Mouse (Mus musculus): ENCODE measurements around the gene Bdh1. TPM values are rescaled to one million over a fixed set of nuclear protein-coding genes. Genes with fewer than 3 reads are reported as not detected.

Bdh1 gene
- polyA plus RNA-seq, 1 experiment from 2014 or later, result 8.0 TPM

DNA sequence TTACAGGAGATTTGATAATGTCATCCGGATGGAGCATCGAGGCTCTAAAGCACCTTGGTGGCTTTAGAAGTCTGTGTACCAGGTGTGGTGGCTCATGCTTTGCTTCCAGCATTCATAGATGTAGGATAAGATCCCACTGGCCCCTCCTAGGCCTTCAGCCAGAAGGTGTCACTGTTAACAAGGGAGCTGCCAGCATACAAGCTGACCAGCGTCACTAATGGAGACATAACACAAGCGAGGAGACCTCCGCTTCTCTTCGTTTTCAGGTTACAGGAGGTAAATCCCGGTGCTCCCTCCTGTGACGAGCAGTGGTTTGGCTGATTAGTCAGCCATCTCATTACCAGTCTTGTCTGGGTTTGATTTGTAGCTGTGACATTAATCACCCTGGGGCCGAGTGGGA, 14.0 kb downstream of the Bdh1 start:
- Histone ChIP-seq H3K4me1 (ENCODE audit: control insufficient read depth, insufficient read depth, low read length) (no peaks in the 10 kb centered on the region), H3K9ac (ENCODE audit: low read depth, low read length) (no peak overlapping the region), H3K27ac (ENCODE audit: low read depth, low read length) (no peak overlapping the region), H3K9me3 (ENCODE audit: control insufficient read depth, low read length) (peaks cover 3% of the 10 kb centered on the region; the same call in 1 of the 2 replicates), H3K27me3 (ENCODE audit: control insufficient read depth, insufficient read depth, low read length) (no peaks in the 10 kb centered on the region), H3K36me3 (ENCODE audit: control insufficient read depth, insufficient read depth, low read length) (no peaks in the 10 kb centered on the region), H3K4me3 (ENCODE audit: low read length) (no peak overlapping the region), H3K4me2 (replicated peaks; ENCODE audit: low read depth, low read length) (no peak overlapping the region; the same call in 1 of the 2 replicates)
- ATAC-seq (ENCODE audit: low FRiP score, low TSS enrichment), result peak; percentile 54; the same call in 1 of the 2 replicates
- WGBS, result 31% methylated on average over 9 of the region's 9 CpGs

GRCm38 (mm10) chr16:31437358-31437757, 15.3 kb downstream of the Bdh1 start:
- H3K9me3 ChIP-seq (ENCODE audit: control insufficient read depth, low read length), result peaks cover 3% of the 10 kb centered on the region; the same call in 1 of the 2 replicates
- H3K4me1 ChIP-seq (ENCODE audit: control insufficient read depth, insufficient read depth, low read length), result no peaks in the 10 kb centered on the region
- H3K27me3 ChIP-seq (ENCODE audit: control insufficient read depth, insufficient read depth, low read length), result no peaks in the 10 kb centered on the region
- no peaks in the 10 kb centered on the region for H3K36me3 ChIP-seq (ENCODE audit: control insufficient read depth, insufficient read depth, low read length)
- H3K4me3 ChIP-seq (ENCODE audit: low read length), result no peak overlapping the region
- no peak for ATAC-seq (ENCODE audit: low FRiP score, low TSS enrichment)
- no peak overlapping the region for H3K4me2 ChIP-seq (replicated peaks; ENCODE audit: low read depth, low read length)
- H3K27ac ChIP-seq (ENCODE audit: low read depth, low read length), result no peak overlapping the region
- 83% methylated on average over 11 of the region's 11 CpGs for WGBS
- no peak overlapping the region for H3K9ac ChIP-seq (ENCODE audit: low read depth, low read length)

DNA sequence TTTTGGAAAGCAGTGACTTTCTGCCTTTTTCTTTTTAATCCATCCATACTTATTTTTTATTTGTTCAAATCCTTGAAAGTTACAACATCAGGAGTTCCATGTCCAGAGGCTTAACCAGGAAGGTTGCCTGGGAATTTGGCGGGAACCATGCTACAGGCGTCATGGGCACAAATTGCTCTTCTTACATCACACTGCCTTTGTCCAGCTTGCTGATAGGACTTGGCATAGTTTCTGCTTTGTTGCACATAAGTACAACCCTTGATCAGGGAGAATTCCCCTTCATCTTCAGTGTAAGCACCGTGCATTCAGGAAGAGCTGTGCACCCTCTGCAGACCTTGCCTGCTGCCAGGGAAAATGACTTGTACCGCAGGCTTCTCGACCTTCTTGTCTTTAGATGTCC, 17.4 kb downstream of the Bdh1 start:
- H3K27ac ChIP-seq (ENCODE audit: low read depth, low read length), result no peak overlapping the region
- ATAC-seq (ENCODE audit: low FRiP score, low TSS enrichment), result no peak
- no peak overlapping the region for H3K9ac ChIP-seq (ENCODE audit: low read depth, low read length)
- H3K36me3 ChIP-seq (ENCODE audit: control insufficient read depth, insufficient read depth, low read length), result no peaks in the 10 kb centered on the region
- WGBS, result 98% methylated on average over 5 of the region's 5 CpGs
- no peaks in the 10 kb centered on the region for H3K4me1 ChIP-seq (ENCODE audit: control insufficient read depth, insufficient read depth, low read length)
- H3K4me2 ChIP-seq (replicated peaks; ENCODE audit: low read depth, low read length), result no peak overlapping the region
- no peaks in the 10 kb centered on the region for H3K27me3 ChIP-seq (ENCODE audit: control insufficient read depth, insufficient read depth, low read length)
- H3K4me3 ChIP-seq (ENCODE audit: low read length), result no peak overlapping the region
- peaks cover 3% of the 10 kb centered on the region; the same call in 1 of the 2 replicates for H3K9me3 ChIP-seq (ENCODE audit: control insufficient read depth, low read length)

DNA sequence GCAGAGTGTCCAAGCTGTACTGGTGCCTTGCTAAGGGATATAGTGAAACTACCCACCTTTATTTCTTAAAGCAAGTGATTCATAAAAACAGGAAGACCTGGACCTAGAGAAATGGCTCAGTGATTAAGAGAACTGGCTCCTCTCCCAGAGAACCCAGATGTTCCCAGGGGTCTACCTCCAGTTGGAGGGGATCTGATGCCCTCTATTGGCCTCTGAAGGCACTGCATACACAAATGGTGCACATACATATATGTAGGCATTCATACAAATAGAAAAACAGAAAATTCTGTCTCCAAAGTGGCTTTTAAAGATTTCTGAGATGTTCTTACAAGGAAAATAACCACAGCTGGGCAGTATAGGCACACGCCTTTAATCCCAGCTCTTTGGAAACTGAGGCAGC, 18.0 kb downstream of the Bdh1 start:
- H3K27ac ChIP-seq (ENCODE audit: low read depth, low read length), result no peak overlapping the region
- WGBS, result 94% methylated on average over 1 of the region's 1 CpGs
- H3K4me3 ChIP-seq (ENCODE audit: low read length), result no peak overlapping the region
- H3K4me2 ChIP-seq (replicated peaks; ENCODE audit: low read depth, low read length), result no peak overlapping the region
- no peak for ATAC-seq (ENCODE audit: low FRiP score, low TSS enrichment)
- no peaks in the 10 kb centered on the region for H3K36me3 ChIP-seq (ENCODE audit: control insufficient read depth, insufficient read depth, low read length)
- H3K4me1 ChIP-seq (ENCODE audit: control insufficient read depth, insufficient read depth, low read length), result no peaks in the 10 kb centered on the region
- no peaks in the 10 kb centered on the region for H3K27me3 ChIP-seq (ENCODE audit: control insufficient read depth, insufficient read depth, low read length)
- peaks cover 3% of the 10 kb centered on the region; the same call in 1 of the 2 replicates for H3K9me3 ChIP-seq (ENCODE audit: control insufficient read depth, low read length)
- H3K9ac ChIP-seq (ENCODE audit: low read depth, low read length), result no peak overlapping the region

- Histone ChIP-seq H3K36me3 (ENCODE audit: control insufficient read depth, insufficient read depth, low read length) (no peaks in the 10 kb centered on the region), H3K4me2 (replicated peaks; ENCODE audit: low read depth, low read length) (no peak overlapping the region), H3K27me3 (ENCODE audit: control insufficient read depth, insufficient read depth, low read length) (no peaks in the 10 kb centered on the region), H3K27ac (ENCODE audit: low read depth, low read length) (no peak overlapping the region), H3K9ac (ENCODE audit: low read depth, low read length) (no peak overlapping the region), H3K4me1 (ENCODE audit: control insufficient read depth, insufficient read depth, low read length) (no peaks in the 10 kb centered on the region), H3K9me3 (ENCODE audit: control insufficient read depth, low read length) (peaks cover 3% of the 10 kb centered on the region; the same call in 1 of the 2 replicates), H3K4me3 (ENCODE audit: low read length) (no peak overlapping the region)
- ATAC-seq (ENCODE audit: low FRiP score, low TSS enrichment), result no peak
- 90% methylated on average over 6 of the region's 6 CpGs for WGBS
Observed at GRCm38 (mm10) chr16:31444521-31444920, 22.4 kb downstream of the Bdh1 start.

DNA sequence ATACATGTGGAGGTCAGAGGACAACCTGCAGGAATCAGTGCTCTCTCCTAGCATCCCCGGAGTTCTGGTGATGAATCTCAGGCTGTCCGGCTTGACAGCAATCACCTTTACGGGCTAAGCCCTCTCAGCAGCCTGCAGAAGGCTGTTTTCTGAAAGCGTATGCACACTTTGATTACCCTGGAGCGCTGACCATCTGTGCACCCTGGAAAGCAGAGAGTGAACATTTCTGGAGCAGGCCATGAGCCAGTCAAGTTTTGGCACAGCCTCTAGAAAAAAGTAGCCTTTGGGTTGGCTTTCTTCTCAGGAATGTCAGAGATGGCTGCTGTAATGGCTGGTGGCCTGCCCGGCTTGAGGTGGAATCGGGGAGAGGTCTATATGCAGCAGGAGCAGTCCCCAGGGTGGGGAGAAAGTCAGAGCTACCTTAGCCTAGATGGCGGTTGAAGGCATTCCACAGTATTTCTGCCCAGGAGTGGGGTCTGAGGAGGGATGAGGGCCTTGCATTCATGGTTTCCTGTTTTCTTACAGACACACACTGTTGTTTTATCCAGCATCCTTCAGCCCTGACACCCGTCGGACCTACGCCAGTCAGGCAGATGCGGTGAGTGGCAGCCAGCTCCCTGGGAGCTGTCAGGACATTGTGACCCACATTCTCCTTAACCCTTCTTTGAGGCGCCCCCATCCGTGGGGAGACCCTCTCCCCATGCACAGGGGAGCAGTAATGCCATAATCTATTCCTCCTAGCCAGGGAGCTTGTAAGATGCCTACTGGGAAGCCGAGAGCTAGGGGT, 24.2 kb downstream of the Bdh1 start:
- no peak overlapping the region for H3K9ac ChIP-seq (ENCODE audit: low read depth, low read length)
- WGBS, result 73% methylated on average over 15 of the region's 15 CpGs
- H3K27ac ChIP-seq (ENCODE audit: low read depth, low read length), result no peak overlapping the region
- ATAC-seq (ENCODE audit: low FRiP score, low TSS enrichment), result no peak
- no peak overlapping the region for H3K4me2 ChIP-seq (replicated peaks; ENCODE audit: low read depth, low read length)
- no peaks in the 10 kb centered on the region for H3K27me3 ChIP-seq (ENCODE audit: control insufficient read depth, insufficient read depth, low read length)
- H3K4me3 ChIP-seq (ENCODE audit: low read length), result no peak overlapping the region
- no peaks in the 10 kb centered on the region for H3K36me3 ChIP-seq (ENCODE audit: control insufficient read depth, insufficient read depth, low read length)
- H3K4me1 ChIP-seq (ENCODE audit: control insufficient read depth, insufficient read depth, low read length), result no peaks in the 10 kb centered on the region
- H3K9me3 ChIP-seq (ENCODE audit: control insufficient read depth, low read length), result no peaks in the 10 kb centered on the region

DNA sequence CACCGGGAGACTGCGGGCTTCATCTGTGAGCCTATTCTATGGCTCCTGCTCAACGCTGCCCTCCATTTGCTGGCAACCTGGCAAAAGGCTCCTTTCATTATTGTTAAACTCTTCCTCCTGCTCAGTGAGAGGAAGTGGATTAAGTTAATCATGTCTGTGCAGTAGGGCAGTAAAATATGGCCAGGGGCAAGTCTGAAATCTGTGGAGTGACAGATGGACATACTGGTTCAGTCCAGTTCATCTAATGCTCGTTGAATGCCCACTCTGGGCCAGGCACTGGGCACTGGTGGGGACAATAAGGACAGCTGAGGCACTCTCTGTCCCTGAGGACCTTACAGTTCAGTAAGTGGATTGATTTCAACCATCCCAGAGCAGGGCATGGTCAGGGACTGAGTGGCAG, 27.9 kb downstream of the Bdh1 start:
- no peak overlapping the region for H3K4me3 ChIP-seq (ENCODE audit: low read length)
- 82% methylated on average over 4 of the region's 4 CpGs for WGBS
- no peaks in the 10 kb centered on the region for H3K27me3 ChIP-seq (ENCODE audit: control insufficient read depth, insufficient read depth, low read length)
- no peaks in the 10 kb centered on the region for H3K36me3 ChIP-seq (ENCODE audit: control insufficient read depth, insufficient read depth, low read length)
- 0 out of 2 replicates have a peak, but pooled peaks cover 6% of the 10 kb centered on the region for H3K4me1 ChIP-seq (ENCODE audit: control insufficient read depth, insufficient read depth, low read length)
- H3K9me3 ChIP-seq (ENCODE audit: control insufficient read depth, low read length), result no peaks in the 10 kb centered on the region
- H3K9ac ChIP-seq (ENCODE audit: low read depth, low read length), result no peak overlapping the region
- H3K4me2 ChIP-seq (replicated peaks; ENCODE audit: low read depth, low read length), result no peak overlapping the region
- no peak for ATAC-seq (ENCODE audit: low FRiP score, low TSS enrichment)
- no peak overlapping the region for H3K27ac ChIP-seq (ENCODE audit: low read depth, low read length)

DNA sequence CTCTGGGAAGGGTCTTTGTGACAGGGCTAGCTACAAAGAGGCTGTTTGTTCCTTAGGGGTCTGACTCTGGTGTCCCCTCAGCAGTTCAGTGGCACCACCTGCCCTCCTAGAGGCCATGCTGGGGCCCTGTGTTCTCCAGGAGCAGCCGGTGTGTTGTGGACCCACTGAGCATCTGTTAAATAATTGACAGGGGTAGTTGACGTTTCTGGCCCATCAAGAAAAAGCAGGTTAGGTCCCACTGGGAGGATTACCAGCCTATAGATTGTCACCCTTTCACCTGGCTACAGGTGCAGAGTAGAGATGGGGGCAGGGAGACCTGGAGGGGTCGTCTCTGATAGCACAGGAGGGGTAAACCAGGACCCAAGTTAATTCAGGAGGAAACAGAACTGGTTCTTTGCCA, 29.2 kb downstream of the Bdh1 start:
- no peak for ATAC-seq (ENCODE audit: low FRiP score, low TSS enrichment)
- H3K27ac ChIP-seq (ENCODE audit: low read depth, low read length), result no peak overlapping the region
- WGBS, result 62% methylated on average over 3 of the region's 3 CpGs

GRCm38 (mm10) chr16:31452467-31452866, 30.4 kb downstream of the Bdh1 start:
- ATAC-seq (ENCODE audit: low FRiP score, low TSS enrichment), result peak; percentile 55; the same call in 1 of the 2 replicates
- Histone ChIP-seq H3K27ac (ENCODE audit: low read depth, low read length) (no peak overlapping the region), H3K4me3 (ENCODE audit: low read length) (no peak overlapping the region), H3K4me1 (ENCODE audit: control insufficient read depth, insufficient read depth, low read length) (0 out of 2 replicates have a peak, but pooled peaks cover 6% of the 10 kb centered on the region), H3K9me3 (ENCODE audit: control insufficient read depth, low read length) (no peaks in the 10 kb centered on the region), H3K4me2 (replicated peaks; ENCODE audit: low read depth, low read length) (no peak overlapping the region), H3K36me3 (ENCODE audit: control insufficient read depth, insufficient read depth, low read length) (no peaks in the 10 kb centered on the region), H3K27me3 (ENCODE audit: control insufficient read depth, insufficient read depth, low read length) (no peaks in the 10 kb centered on the region), H3K9ac (ENCODE audit: low read depth, low read length) (no peak overlapping the region)
- WGBS, result 61% methylated on average over 5 of the region's 7 CpGs

More for the DNA sequence above, 29.2 kb downstream of the Bdh1 start:
- H3K9me3 ChIP-seq (ENCODE audit: control insufficient read depth, low read length), result no peaks in the 10 kb centered on the region
- H3K4me1 ChIP-seq (ENCODE audit: control insufficient read depth, insufficient read depth, low read length), result 0 out of 2 replicates have a peak, but pooled peaks cover 6% of the 10 kb centered on the region
- H3K4me2 ChIP-seq (replicated peaks; ENCODE audit: low read depth, low read length), result no peak overlapping the region
- H3K4me3 ChIP-seq (ENCODE audit: low read length), result no peak overlapping the region
- H3K36me3 ChIP-seq (ENCODE audit: control insufficient read depth, insufficient read depth, low read length), result no peaks in the 10 kb centered on the region
- peak overlapping the region; percentile 31; the same call in 1 of the 2 replicates for H3K9ac ChIP-seq (ENCODE audit: low read depth, low read length)
- no peaks in the 10 kb centered on the region for H3K27me3 ChIP-seq (ENCODE audit: control insufficient read depth, insufficient read depth, low read length)

Data from kidney, embryonic 14.5 days (tissue).